Mouse (Mus musculus) spleen, adult 2 months (tissue): ENCODE measurements around the gene Gm43552. TPM values are rescaled to one million over a fixed set of nuclear protein-coding genes. Genes with fewer than 3 reads are reported as not detected.

Experiments used
- DNase-seq, 2 experiments: peaks; one replicate each; pipeline versions ENCODE4 v3.0.0 to v3.0.0-alpha.2; 2012 to 2021; ENCODE audit warnings: low spot score in 2 of 2, low read depth in 1 of 2
- H3K27ac ChIP-seq: fragments of 200-500 bp; 2 replicates; pipeline ENCODE4 v1.5.1; 2012; ENCODE audit warnings: low read length, inconsistent platforms; ENCODE audit not compliant: insufficient read depth
- H3K27me3 ChIP-seq: fragments of 200-500 bp; 2 replicates; pipeline ENCODE4 v1.6.1; 2012; ENCODE audit warnings: mild to moderate bottlenecking, moderate library complexity, low read length, inconsistent platforms; ENCODE audit not compliant: control insufficient read depth, insufficient read depth
- H3K36me3 ChIP-seq: fragments of 200-500 bp; 2 replicates; pipeline ENCODE4 v1.6.1; 2012; ENCODE audit warnings: mild to moderate bottlenecking, low read length, inconsistent platforms; ENCODE audit not compliant: control insufficient read depth, insufficient read depth
- H3K4me1 ChIP-seq: fragments of 200-500 bp; 2 replicates; pipeline ENCODE4 v1.6.1; 2011; ENCODE audit warnings: inconsistent platforms; ENCODE audit not compliant: control insufficient read depth, insufficient read depth, insufficient read length
- H3K4me3 ChIP-seq: fragments of 200-500 bp; 2 replicates; pipeline ENCODE4 v1.5.1; 2011; ENCODE audit warnings: mild to moderate bottlenecking, inconsistent platforms; ENCODE audit not compliant: insufficient read depth, insufficient read length; ENCODE audit errors: extremely low read depth
- CTCF ChIP-seq: fragments of 200-500 bp; IDR thresholded peaks from 2 replicates; pipeline ENCODE4 v1.5.1; 2011; ENCODE audit warnings: mild to moderate bottlenecking, inconsistent platforms; ENCODE audit not compliant: insufficient read depth, insufficient read length, insufficient replicate concordance; ENCODE audit errors: extremely low read depth
- POLR2A ChIP-seq: fragments of 200-500 bp; IDR thresholded peaks from 2 replicates; pipeline ENCODE4 v1.6.1; 2011; ENCODE audit warnings: low read depth, low read length, inconsistent platforms
- WGBS: fragments of 180-500 bp; shearing (Covaris S2); methylation state at CpG from one replicate; pipeline ENCODE4 v1.1.7; 2018; 5-methylcytosine and 5-hydroxymethylcytosine counted together
- polyA plus RNA-seq: library from polyadenylated mRNA; depleted of rRNA; stranded (reverse); fragments of >200 nt; gene quantifications from 2 replicates; pipeline ENCODE4 v1.2.3, GENCODE M21; 2012

Gm43552 gene
- polyA plus RNA-seq, 1 experiment: not detected

- Histone ChIP-seq H3K36me3 (no peaks in the 10 kb centered on the region; the same call in 1 of the 2 replicates), H3K27ac (no peak overlapping the region), H3K4me3 (no peak overlapping the region), H3K4me1 (no peaks in the 10 kb centered on the region), H3K27me3 (no peaks in the 10 kb centered on the region)
- 91% methylated on average over 5 of the region's 5 CpGs for WGBS
- no peak for DNase-seq
- TF ChIP-seq POLR2A (no peak), CTCF (no peak)
These were observed 63.2 kb downstream of the Gm43552 start for GRCm38 (mm10) chr5:65429441-65429840.

- DNase-seq: no peak
- Histone ChIP-seq H3K4me3 (no peak overlapping the region), H3K36me3 (peaks cover 1% of the 10 kb centered on the region; the same call in 1 of the 2 replicates), H3K4me1 (no peaks in the 10 kb centered on the region), H3K27me3 (no peaks in the 10 kb centered on the region), H3K27ac (no peak overlapping the region)
- WGBS: 58% methylated on average over 4 of the region's 4 CpGs
- TF ChIP-seq CTCF (no peak), POLR2A (no peak)
These were observed 64.3 kb downstream of the Gm43552 start for GRCm38 (mm10) chr5:65428321-65428720.

DNA sequence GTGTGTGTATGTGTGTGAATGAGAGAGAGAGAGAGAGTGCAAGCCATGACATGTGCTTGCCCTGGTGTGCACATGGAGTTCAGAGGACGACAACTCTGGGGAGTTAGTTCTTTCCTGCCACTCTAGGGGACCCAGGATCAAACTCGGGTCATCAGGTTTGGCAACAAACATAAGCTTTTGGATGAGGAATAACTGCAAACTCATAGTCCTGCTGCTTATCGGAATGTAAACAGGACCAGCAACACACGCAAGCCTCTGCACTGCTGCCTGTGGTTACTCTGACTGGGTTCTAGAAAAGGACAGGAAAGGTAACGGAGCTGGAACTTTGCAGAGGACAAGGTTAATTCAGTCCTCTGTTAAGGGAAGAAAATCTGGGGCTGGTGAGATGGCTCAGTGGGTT lies 67.4 kb downstream of the Gm43552 start:
- DNase-seq: no peak
- Histone ChIP-seq H3K4me3 (no peak overlapping the region), H3K27me3 (no peaks in the 10 kb centered on the region), H3K36me3 (peaks cover 9% of the 10 kb centered on the region), H3K4me1 (no peaks in the 10 kb centered on the region), H3K27ac (no peak overlapping the region)
- TF ChIP-seq POLR2A (no peak), CTCF (no peak)
- 95% methylated on average over 5 of the region's 5 CpGs for WGBS

DNA sequence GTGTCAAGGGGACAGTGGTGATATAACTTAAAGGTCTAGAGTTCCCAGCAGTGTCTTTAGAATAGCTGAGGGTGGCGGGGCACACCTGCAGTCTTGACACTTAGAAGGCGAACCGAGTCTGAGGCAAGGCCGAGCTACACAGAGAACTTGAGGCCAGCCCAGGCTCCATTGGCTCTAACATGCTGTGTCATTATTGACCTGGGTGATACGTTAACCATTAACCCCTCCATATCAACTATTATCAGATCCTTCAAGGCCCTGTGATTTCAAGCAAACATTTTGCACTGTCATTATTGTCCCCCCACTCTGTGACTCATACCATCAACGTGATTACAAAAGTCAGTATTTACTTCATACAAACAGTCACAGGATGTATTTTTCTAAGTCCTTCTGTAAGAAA lies 68.4 kb downstream of the Gm43552 start:
- no peaks in the 10 kb centered on the region for H3K4me1 ChIP-seq
- H3K27me3 ChIP-seq: no peaks in the 10 kb centered on the region
- no peak overlapping the region for H3K27ac ChIP-seq
- DNase-seq: no peak
- no peak overlapping the region for H3K4me3 ChIP-seq
- TF ChIP-seq POLR2A (no peak), CTCF (no peak)
- WGBS: 90% methylated on average over 6 of the region's 6 CpGs
- peaks cover 9% of the 10 kb centered on the region for H3K36me3 ChIP-seq

DNA sequence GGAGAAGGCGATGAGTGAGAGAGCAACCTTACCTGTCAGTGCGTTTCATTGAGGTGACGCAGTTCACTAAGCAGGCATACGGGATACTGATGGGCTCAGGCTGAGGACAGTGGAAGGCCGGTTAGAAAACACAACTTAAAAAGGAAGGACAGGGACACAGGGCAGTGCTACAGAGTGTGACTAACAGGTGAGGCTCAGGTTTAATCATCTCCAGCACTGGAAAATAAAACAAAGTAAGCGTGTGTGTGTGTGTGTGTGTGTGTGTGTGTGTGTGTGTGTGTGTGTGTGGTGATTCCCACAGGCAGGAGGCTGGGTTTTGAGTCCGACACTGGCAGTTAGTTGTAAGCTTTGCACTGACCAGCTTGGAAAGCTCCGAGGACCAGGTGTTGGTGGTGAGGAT lies 69.8 kb downstream of the Gm43552 start:
- Histone ChIP-seq H3K27me3 (no peaks in the 10 kb centered on the region), H3K36me3 (peaks cover 11% of the 10 kb centered on the region), H3K27ac (no peak overlapping the region), H3K4me1 (no peaks in the 10 kb centered on the region), H3K4me3 (no peak overlapping the region)
- no peak for DNase-seq
- TF ChIP-seq CTCF: no peak
- TF ChIP-seq POLR2A: no peak
- WGBS: 96% methylated on average over 8 of the region's 8 CpGs

DNA sequence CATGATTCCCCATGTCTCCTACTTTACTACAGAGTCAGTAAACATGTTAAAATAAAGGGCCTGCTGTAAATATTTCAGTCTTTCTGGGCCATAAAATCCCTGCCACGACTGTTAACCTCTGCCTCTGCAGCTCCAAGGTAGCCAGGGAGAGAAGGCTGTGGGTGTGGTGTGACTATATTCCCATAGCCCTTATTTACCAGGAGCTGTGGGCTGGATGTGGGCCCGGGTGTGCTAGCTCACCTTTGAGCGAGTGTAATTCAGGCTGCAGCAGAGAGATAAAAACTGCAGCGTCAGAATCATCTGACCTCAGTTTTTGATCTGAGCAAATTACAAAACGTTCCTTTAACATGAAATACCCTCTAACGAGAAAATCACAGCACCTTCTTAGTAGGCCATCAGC lies 71.8 kb downstream of the Gm43552 start:
- Histone ChIP-seq H3K4me1 (no peaks in the 10 kb centered on the region), H3K36me3 (peaks cover 21% of the 10 kb centered on the region), H3K27me3 (no peaks in the 10 kb centered on the region), H3K4me3 (no peak overlapping the region), H3K27ac (no peak overlapping the region)
- WGBS: 82% methylated on average over 6 of the region's 6 CpGs
- DNase-seq: no peak
- TF ChIP-seq CTCF: no peak

- TF ChIP-seq POLR2A (no peak), CTCF (no peak)
- 88% methylated on average over 10 of the region's 10 CpGs for WGBS
- Histone ChIP-seq H3K27me3 (no peaks in the 10 kb centered on the region), H3K36me3 (peaks cover 23% of the 10 kb centered on the region), H3K4me1 (no peaks in the 10 kb centered on the region), H3K4me3 (no peak overlapping the region), H3K27ac (no peak overlapping the region)
- no peak for DNase-seq
These were observed 73.5 kb downstream of the Gm43552 start for GRCm38 (mm10) chr5:65419136-65419535.
